Mouse (Mus musculus): ENCODE measurements at regions not wholly inside any gene's neighbourhood (a gene's known extent, or its start where the extent isn't known, plus 50 kb on each side); places are given as distances from the start of the nearest gene placed in this dataset.

GRCm38 (mm10) chr3:100401080-100401479 is 88.0 kb downstream of the Tent5c start:
- Histone ChIP-seq H3K4me1 (ENCODE audit: control insufficient read depth, insufficient read depth, low read length) (peaks cover 6% of the 10 kb centered on the region), H3K27me3 (ENCODE audit: control insufficient read depth, insufficient read depth, low read length) (no peaks in the 10 kb centered on the region; the same call in 1 of the 2 replicates), H3K27ac (ENCODE audit: insufficient read depth, low read length) (no peak overlapping the region), H3K4me3 (replicated peaks; ENCODE audit: insufficient read depth, low read depth, low read length) (no peak overlapping the region)
- TF ChIP-seq CTCF (IDR thresholded peaks at IDR 0.05; ENCODE audit: borderline replicate concordance, insufficient read depth, low read depth, low read length) (no peak), POLR2A (IDR thresholded peaks at IDR 0.05; ENCODE audit: borderline replicate concordance, insufficient read depth, low read length) (no peak)
- WGBS: 100% methylated on average over 1 of the region's 1 CpGs
- DNase-seq: no peak

GRCm38 (mm10) chr3:100397491-100397890 is 91.6 kb downstream of the Tent5c start:
- WGBS: 86% methylated on average over 3 of the region's 3 CpGs
- Histone ChIP-seq H3K27ac (ENCODE audit: insufficient read depth, low read length) (no peak overlapping the region), H3K4me1 (ENCODE audit: control insufficient read depth, insufficient read depth, low read length) (peaks cover under 1% of the 10 kb centered on the region; the same call in 1 of the 2 replicates), H3K4me3 (replicated peaks; ENCODE audit: insufficient read depth, low read depth, low read length) (no peak overlapping the region), H3K27me3 (ENCODE audit: control insufficient read depth, insufficient read depth, low read length) (no peaks in the 10 kb centered on the region; the same call in 1 of the 2 replicates)
- TF ChIP-seq POLR2A (IDR thresholded peaks at IDR 0.05; ENCODE audit: borderline replicate concordance, insufficient read depth, low read length) (no peak), CTCF (IDR thresholded peaks at IDR 0.05; ENCODE audit: borderline replicate concordance, insufficient read depth, low read depth, low read length) (no peak)
- no peak for DNase-seq

DNA sequence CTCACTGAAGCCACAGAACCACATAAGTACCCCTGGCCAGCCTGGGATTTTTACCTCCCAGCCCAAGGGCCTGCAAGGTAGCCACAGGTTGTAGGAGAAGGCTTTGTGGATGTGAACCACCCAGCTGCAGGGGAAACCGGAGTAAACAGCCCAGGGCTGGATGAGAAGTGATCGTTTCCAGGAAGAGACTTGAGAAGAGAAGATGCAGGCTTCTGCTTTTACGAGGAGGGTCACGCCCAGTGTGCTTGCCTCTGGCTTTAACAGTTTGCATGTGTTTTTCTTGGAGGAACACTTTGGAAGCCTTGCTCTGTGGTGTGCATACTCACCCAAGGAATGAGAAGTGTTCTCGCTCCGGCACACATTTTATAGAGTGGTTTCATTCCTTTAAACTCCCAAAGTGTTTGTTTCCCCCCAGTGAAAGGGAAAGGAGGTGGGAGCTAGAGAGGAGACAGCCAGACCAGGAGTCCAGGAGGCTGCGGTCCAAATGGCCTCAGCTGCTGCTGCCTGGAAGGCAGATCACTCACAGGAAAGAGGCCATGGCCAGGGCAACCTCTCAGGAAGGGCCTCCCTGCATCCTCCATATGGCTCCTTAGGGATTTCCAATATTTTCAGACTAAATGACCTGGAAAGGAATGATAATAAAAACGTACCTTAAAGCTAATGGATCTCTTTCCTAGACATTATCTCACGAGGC is 94.1 kb downstream of the Tent5c start:
- TF ChIP-seq CTCF (IDR thresholded peaks at IDR 0.05; ENCODE audit: borderline replicate concordance, insufficient read depth, low read depth, low read length) (no peak), POLR2A (IDR thresholded peaks at IDR 0.05; ENCODE audit: borderline replicate concordance, insufficient read depth, low read length) (no peak)
- 62% methylated on average over 9 of the region's 9 CpGs for WGBS
- Histone ChIP-seq H3K4me3 (replicated peaks; ENCODE audit: insufficient read depth, low read depth, low read length) (no peak overlapping the region), H3K27me3 (ENCODE audit: control insufficient read depth, insufficient read depth, low read length) (no peaks in the 10 kb centered on the region; the same call in 1 of the 2 replicates), H3K4me1 (ENCODE audit: control insufficient read depth, insufficient read depth, low read length) (no peaks in the 10 kb centered on the region), H3K27ac (ENCODE audit: insufficient read depth, low read length) (no peak overlapping the region)
- peak in 1 of 2 experiments; percentile 19 for DNase-seq

DNA sequence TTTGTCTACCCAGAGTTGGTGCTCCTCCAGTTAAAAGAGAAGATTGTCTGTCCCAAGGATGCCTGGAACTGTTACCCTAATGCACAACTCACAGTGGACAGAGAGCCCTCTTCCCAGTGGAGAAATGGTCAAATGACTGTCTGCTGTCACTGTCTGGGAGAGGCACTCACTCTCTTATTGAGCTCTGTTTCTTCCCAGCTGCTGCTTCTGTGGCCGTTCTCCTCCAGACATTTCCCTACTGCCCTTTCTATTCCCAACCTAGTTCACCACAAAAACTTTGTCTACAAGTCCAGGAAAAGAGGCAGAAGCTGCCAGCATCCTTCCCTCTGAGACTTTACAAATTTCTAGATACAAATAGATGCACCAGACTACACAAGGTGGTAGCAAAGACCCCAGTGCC is 95.2 kb downstream of the Tent5c start:
- WGBS: 64% methylated on average over 1 of the region's 1 CpGs
- no peak for TF ChIP-seq POLR2A (IDR thresholded peaks at IDR 0.05; ENCODE audit: borderline replicate concordance, insufficient read depth, low read length)
- H3K4me1 ChIP-seq (ENCODE audit: control insufficient read depth, insufficient read depth, low read length): no peaks in the 10 kb centered on the region
- no peak for DNase-seq
- H3K27ac ChIP-seq (ENCODE audit: insufficient read depth, low read length): no peak overlapping the region
- H3K27me3 ChIP-seq (ENCODE audit: control insufficient read depth, insufficient read depth, low read length): no peaks in the 10 kb centered on the region; the same call in 1 of the 2 replicates
- H3K4me3 ChIP-seq (replicated peaks; ENCODE audit: insufficient read depth, low read depth, low read length): no peak overlapping the region

- no peaks in the 10 kb centered on the region for H3K4me1 ChIP-seq (ENCODE audit: control insufficient read depth, insufficient read depth, low read length)
- no peak overlapping the region for H3K27ac ChIP-seq (ENCODE audit: insufficient read depth, low read length)
- TF ChIP-seq POLR2A (IDR thresholded peaks at IDR 0.05; ENCODE audit: borderline replicate concordance, insufficient read depth, low read length) (no peak), CTCF (IDR thresholded peaks at IDR 0.05; ENCODE audit: borderline replicate concordance, insufficient read depth, low read depth, low read length) (no peak)
- 41% methylated on average over 1 of the region's 1 CpGs for WGBS
- H3K27me3 ChIP-seq (ENCODE audit: control insufficient read depth, insufficient read depth, low read length): no peaks in the 10 kb centered on the region; the same call in 1 of the 2 replicates
- H3K4me3 ChIP-seq (replicated peaks; ENCODE audit: insufficient read depth, low read depth, low read length): no peak overlapping the region
- no peak for DNase-seq
Measured at GRCm38 (mm10) chr3:100382181-100382580, 106.9 kb downstream of the Tent5c start.

DNA sequence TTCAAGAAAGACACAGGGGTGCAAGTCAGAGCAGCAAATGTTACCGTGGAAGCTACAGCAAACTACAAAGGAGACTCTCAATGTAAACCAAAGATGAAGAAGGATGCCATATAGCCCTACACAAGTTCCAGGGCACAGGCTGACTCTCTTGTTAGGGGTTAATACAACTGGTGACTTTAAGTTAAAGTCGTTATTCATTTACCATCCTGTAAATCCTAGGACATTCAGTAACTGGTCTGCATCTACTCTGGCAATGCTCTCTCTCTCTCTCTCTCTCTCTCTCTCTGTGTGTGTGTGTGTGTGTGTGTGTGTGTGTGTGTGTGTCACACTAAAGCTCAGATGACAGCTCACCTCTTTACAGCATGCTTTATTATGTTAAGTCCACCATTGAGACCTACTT is 107.8 kb downstream of the Tent5c start:
- H3K4me1 ChIP-seq (ENCODE audit: control insufficient read depth, insufficient read depth, low read length): no peaks in the 10 kb centered on the region
- TF ChIP-seq CTCF (IDR thresholded peaks at IDR 0.05; ENCODE audit: borderline replicate concordance, insufficient read depth, low read depth, low read length) (no peak), POLR2A (IDR thresholded peaks at IDR 0.05; ENCODE audit: borderline replicate concordance, insufficient read depth, low read length) (no peak)
- DNase-seq: no peak
- 84% methylated on average over 2 of the region's 2 CpGs for WGBS
- no peaks in the 10 kb centered on the region; the same call in 1 of the 2 replicates for H3K27me3 ChIP-seq (ENCODE audit: control insufficient read depth, insufficient read depth, low read length)
- no peak overlapping the region for H3K27ac ChIP-seq (ENCODE audit: insufficient read depth, low read length)
- H3K4me3 ChIP-seq (replicated peaks; ENCODE audit: insufficient read depth, low read depth, low read length): no peak overlapping the region

DNA sequence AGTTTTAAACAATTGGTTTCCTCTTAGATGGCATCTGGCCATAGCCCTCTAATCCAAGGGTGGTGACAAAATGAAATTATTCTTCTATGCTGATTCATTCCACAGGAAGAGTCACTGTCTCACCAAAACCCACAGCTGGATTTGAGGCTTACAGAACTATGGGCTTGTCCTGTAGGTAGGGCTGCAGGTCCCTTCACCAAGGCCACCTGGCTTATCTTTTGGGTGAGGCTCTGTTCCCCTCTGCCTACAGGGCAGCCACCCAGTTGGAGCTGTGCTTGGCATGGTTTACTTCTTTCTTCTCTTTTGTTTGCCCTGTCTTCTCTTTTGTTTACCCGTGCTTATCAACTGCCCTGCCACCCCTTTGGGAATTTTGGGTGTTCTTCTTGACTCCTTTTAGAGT is 113.0 kb downstream of the Tent5c start:
- TF ChIP-seq POLR2A (IDR thresholded peaks at IDR 0.05; ENCODE audit: borderline replicate concordance, insufficient read depth, low read length): no peak
- no peak for TF ChIP-seq CTCF (IDR thresholded peaks at IDR 0.05; ENCODE audit: borderline replicate concordance, insufficient read depth, low read depth, low read length)
- Histone ChIP-seq H3K4me1 (ENCODE audit: control insufficient read depth, insufficient read depth, low read length) (no peaks in the 10 kb centered on the region), H3K27me3 (ENCODE audit: control insufficient read depth, insufficient read depth, low read length) (no peaks in the 10 kb centered on the region), H3K27ac (ENCODE audit: insufficient read depth, low read length) (no peak overlapping the region), H3K4me3 (replicated peaks; ENCODE audit: insufficient read depth, low read depth, low read length) (no peak overlapping the region)
- no peak for DNase-seq
- 69% methylated on average over 1 of the region's 1 CpGs for WGBS

Data from cerebellum, adult 2 months (tissue).